In the genomic region with DNA sequence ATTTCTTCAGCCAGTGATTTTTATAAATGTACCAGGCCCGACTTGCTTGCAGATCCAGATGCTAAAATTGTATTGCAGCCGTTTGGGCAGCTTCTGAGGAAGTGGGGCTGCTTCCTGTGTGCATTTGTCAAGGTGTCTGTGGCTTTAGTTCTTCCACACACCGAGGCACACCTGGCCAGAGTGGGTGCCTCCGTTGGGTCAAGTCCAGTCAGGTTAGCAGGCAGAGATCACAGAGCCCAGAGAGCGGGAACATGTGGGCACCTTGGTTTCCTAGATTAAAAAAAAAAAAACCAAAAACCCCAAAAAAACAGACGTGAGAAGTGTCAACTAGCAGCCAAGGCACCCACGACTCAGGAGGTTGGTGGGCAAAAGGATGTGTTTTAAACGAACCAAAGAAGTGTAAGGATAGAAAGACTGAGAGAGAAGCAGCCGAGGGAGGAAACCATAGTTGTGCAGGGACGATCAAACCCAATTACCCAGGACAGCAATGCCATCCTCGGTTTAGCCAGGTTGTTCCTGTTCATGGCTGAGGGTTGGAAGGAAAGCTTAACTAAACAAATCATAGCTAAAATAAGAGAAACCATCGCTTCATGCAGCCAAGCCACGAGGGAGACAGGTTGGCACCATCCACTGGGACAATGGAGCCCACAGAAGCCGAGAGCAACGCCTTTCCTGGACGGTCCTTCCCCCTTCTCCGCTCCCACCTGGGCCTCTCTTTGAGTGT, we compare ENCODE assay signal across 25 mouse cellular contexts. TPM values are rescaled to one million over a fixed set of nuclear protein-coding genes. Genes with fewer than 3 reads are reported as not detected.
DNase-seq lines count a peak whose midpoint lies in the region; ATAC-seq and TF ChIP-seq lines count a peak whose summit lies in the region.
"Had no signal": no experiment of that assay in that cellular context is flagged by ENCODE, and none has a peak within 500 bp of the region (broad histone marks: within the 10 kb centered on the region; RNA-seq: fewer than 3 reads in every experiment).

No protein-coding gene starts in this region.

- TF ChIP-seq POLR2A in heart, adult 2 months (IDR thresholded peaks at IDR 0.05; ENCODE audit: insufficient read depth, low read depth, low read length) = no peak
- no peak for TF ChIP-seq POLR2A in small intestine, adult 2 months (IDR thresholded peaks at IDR 0.05; ENCODE audit: low read depth, low read length)

- TF ChIP-seq EP300 in heart, postnatal 0 days (IDR thresholded peaks at IDR 0.05; ENCODE audit: low read depth) = no peak
- TF ChIP-seq EP300 in heart, adult 2 months (IDR thresholded peaks at IDR 0.05; ENCODE audit: insufficient read depth, low read depth, low read length) = no peak

- no peaks in the 10 kb centered on the region for H3K27me3 ChIP-seq in heart, postnatal 0 days (ENCODE audit: control insufficient read depth, insufficient read depth, low read length)
- no peaks in the 10 kb centered on the region for H3K27me3 ChIP-seq in heart, adult 2 months (ENCODE audit: control insufficient read depth, insufficient read depth, low read length)
- H3K27me3 ChIP-seq in small intestine, adult 2 months (ENCODE audit: control insufficient read depth, insufficient read depth, low read length) = no peaks in the 10 kb centered on the region
- H3K27me3 ChIP-seq: heart, embryonic 12.5 days; Patski had no signal

- ATAC-seq in heart, postnatal 0 days (ENCODE audit: insufficient read depth, low read depth) = no peak
- ATAC-seq: activated CD4-positive, CD25-positive, alpha-beta regulatory T cell, adult 4 months; forebrain, embryonic 16.5 days; hindbrain, embryonic 16.5 days; intestine, postnatal 0 days; midbrain, embryonic 16.5 days; Patski had no signal

- peaks cover 22% of the 10 kb centered on the region for H3K4me1 ChIP-seq in heart, postnatal 0 days (ENCODE audit: control insufficient read depth, insufficient read depth)
- H3K4me1 ChIP-seq in heart, adult 2 months (ENCODE audit: control insufficient read depth, insufficient read depth, low read length) = peaks cover 16% of the 10 kb centered on the region
- peaks cover 14% of the 10 kb centered on the region for H3K4me1 ChIP-seq in small intestine, adult 2 months (ENCODE audit: control insufficient read depth, insufficient read depth, insufficient read length, low read length)

- no peak for DNase-seq in heart, postnatal 0 days (ENCODE audit: low spot score)
- no peak for DNase-seq in heart, adult 2 months
- DNase-seq in T-cell, adult 2 months (ENCODE audit: low spot score) = peak; percentile 29
- peak; percentile 78 for DNase-seq in thymus, postnatal 25 days
- no peak for DNase-seq in urinary bladder, adult 18-20 months (ENCODE audit: low spot score in 2 of 2)
- no peak for DNase-seq in frontal cortex, postnatal 25 days (ENCODE audit: low spot score in 2 of 2)
- DNase-seq in kidney, postnatal 25 days = no peak
- DNase-seq: adrenal gland, postnatal 10 days; cerebellum, postnatal 10 days; embryo, embryonic 11 days; heart, postnatal 4 days; layer of hippocampus, postnatal 36 days; liver; lung, postnatal 14 days had no signal

- H3K27ac ChIP-seq in heart, postnatal 0 days (ENCODE audit: low read depth) = peak overlapping the region; percentile 54; the same call in 1 of the 2 replicates
- H3K27ac ChIP-seq in heart, adult 2 months = no peak overlapping the region
- peak overlapping the region; percentile 22; the same call in 1 of the 2 replicates for H3K27ac ChIP-seq in small intestine, adult 2 months (ENCODE audit: insufficient read depth, low read depth, low read length)
- H3K27ac ChIP-seq: kidney, postnatal 0 days; layer of hippocampus, adult 2 months had no signal

- no peaks in the 10 kb centered on the region for H3K79me2 ChIP-seq in heart, adult 2 months (replicated peaks; ENCODE audit: control insufficient read depth, insufficient read depth, low read length)

- 79% methylated on average over 17 of the region's 17 CpGs for WGBS in heart, postnatal 0 days
- WGBS in heart, adult 2 months = 74% methylated on average over 17 of the region's 17 CpGs
- WGBS in small intestine, adult 2 months = 82% methylated on average over 17 of the region's 17 CpGs

- no peak overlapping the region for H3K9ac ChIP-seq in heart, postnatal 0 days (replicated peaks; ENCODE audit: low read depth, low read length)
- H3K9ac ChIP-seq in heart, adult 2 months (ENCODE audit: low read depth, low read length) = no peak overlapping the region
- H3K9ac ChIP-seq: heart, embryonic 12.5 days had no signal

- H3K4me2 ChIP-seq in heart, postnatal 0 days (ENCODE audit: low read depth, low read length) = no peak overlapping the region
- H3K4me2 ChIP-seq: heart, embryonic 12.5 days had no signal

- TF ChIP-seq CTCF in heart, postnatal 0 days (IDR thresholded peaks at IDR 0.05; ENCODE audit: low read depth) = no peak
- no peak for TF ChIP-seq CTCF in heart, adult 2 months (IDR thresholded peaks at IDR 0.05)
- no peak for TF ChIP-seq CTCF in small intestine, adult 2 months (IDR thresholded peaks at IDR 0.05; ENCODE audit: extremely low read depth, insufficient read length, insufficient replicate concordance, low read depth, low read length)

- no peaks in the 10 kb centered on the region for H3K9me3 ChIP-seq in heart, postnatal 0 days (replicated peaks; ENCODE audit: control insufficient read depth, low read length)
- H3K9me3 ChIP-seq: heart, embryonic 12.5 days; megakaryocyte, embryonic 14.5 days had no signal

- no peak overlapping the region for H3K4me3 ChIP-seq in heart, postnatal 0 days (ENCODE audit: low read depth, low read length)
- no peak overlapping the region for H3K4me3 ChIP-seq in heart, adult 2 months
- H3K4me3 ChIP-seq in small intestine, adult 2 months (ENCODE audit: low read depth, low read length) = no peak overlapping the region
- H3K4me3 ChIP-seq: heart, embryonic 12.5 days; layer of hippocampus, adult 2 months; megakaryocyte, embryonic 14.5 days had no signal

- H3K36me3 ChIP-seq in heart, postnatal 0 days (replicated peaks; ENCODE audit: control insufficient read depth, insufficient read depth, low read length) = no peaks in the 10 kb centered on the region
- no peaks in the 10 kb centered on the region for H3K36me3 ChIP-seq in heart, adult 2 months (ENCODE audit: control insufficient read depth, insufficient read depth, low read length)
- H3K36me3 ChIP-seq in small intestine, adult 2 months (ENCODE audit: control insufficient read depth, insufficient read depth, low read length) = no peaks in the 10 kb centered on the region
- H3K36me3 ChIP-seq: heart, embryonic 12.5 days had no signal

- intact Hi-C loops in heart, adult 2 months (cut with DNase I) = loop anchor here (2.0 to 5.0 kb wide), 2 partner anchors 45 to 98 kb away; no protein-coding TSS in a partner anchor

RNA-seq across cellular contexts. Expression of gene Mef2a, which starts 47.1 kb away (rescaled TPM):
- total RNA-seq in heart, postnatal 0 days (2014; rRNA removed; ENCODE audit: low replicate concordance) = 158 and 165 TPM in 2 replicates
- 96.9 and 112 TPM in 2 replicates for polyA plus RNA-seq in heart, postnatal 0 days (2015; fragmentation: Nextera tagmentation; extraction: Ambion mirVana)
- 100 to 1,000 TPM; 134 to 141 TPM for total RNA-seq in heart, adult 2 months (2021)
- polyA plus RNA-seq in heart, adult 2 months (2012; rRNA removed) = 73.4 and 107 TPM in 2 replicates
- 6.6 and 16.0 TPM in 2 replicates for polyA plus RNA-seq in small intestine, adult 2 months (2012; rRNA removed)

Comparison
In these comparisons a context has a peak if more than half of its experiments do, and no peak if none do; other contexts are left out.
1. DNase-seq: peak in T-cell, adult 2 months (single experiment) and thymus, postnatal 25 days (single experiment); none in heart, postnatal 0 days (single experiment), heart, adult 2 months (0 of 2), urinary bladder, adult 18-20 months (0 of 2), frontal cortex, postnatal 25 days (0 of 2) and kidney, postnatal 25 days (0 of 2).